Mouse (Mus musculus): ENCODE data around the gene Ctr9.

The Ctr9 gene

DNA sequence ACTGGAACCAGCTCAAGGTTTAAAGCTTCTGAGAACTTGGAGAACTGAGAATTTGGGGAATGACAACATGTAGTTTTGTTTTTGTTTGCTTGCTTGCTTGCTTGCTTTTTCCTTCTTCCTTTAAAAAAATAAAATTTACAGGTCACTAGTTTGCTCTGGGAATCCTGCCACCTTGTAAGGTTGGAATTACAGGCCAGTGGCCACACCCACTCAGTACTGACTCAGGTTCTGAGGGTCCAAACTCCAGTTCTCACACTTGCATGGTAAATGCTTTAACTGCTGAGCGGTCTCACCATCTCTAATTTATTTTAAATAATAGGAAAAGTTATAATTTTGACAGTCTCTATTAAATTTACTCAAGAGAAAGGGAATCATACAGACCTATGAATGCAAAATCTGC is 69.4 kb downstream of the Ctr9 start:
- DNase-seq (ENCODE audit: low spot score in 2 of 2), result no peak

Data from spleen, postnatal 4 days (tissue).